Mouse (Mus musculus) ZHBTc4 (cell line): ENCODE data around the gene Crybg1.
A peak's percentile ranks its signal among the peaks of the same experiment; 100 is the strongest.

Experiments
- DNase-seq: peaks from one replicate; pipeline ENCODE4 v3.0.0-alpha.2; 2011; ENCODE audit warnings: low read depth, low spot score

Crybg1 gene

DNA sequence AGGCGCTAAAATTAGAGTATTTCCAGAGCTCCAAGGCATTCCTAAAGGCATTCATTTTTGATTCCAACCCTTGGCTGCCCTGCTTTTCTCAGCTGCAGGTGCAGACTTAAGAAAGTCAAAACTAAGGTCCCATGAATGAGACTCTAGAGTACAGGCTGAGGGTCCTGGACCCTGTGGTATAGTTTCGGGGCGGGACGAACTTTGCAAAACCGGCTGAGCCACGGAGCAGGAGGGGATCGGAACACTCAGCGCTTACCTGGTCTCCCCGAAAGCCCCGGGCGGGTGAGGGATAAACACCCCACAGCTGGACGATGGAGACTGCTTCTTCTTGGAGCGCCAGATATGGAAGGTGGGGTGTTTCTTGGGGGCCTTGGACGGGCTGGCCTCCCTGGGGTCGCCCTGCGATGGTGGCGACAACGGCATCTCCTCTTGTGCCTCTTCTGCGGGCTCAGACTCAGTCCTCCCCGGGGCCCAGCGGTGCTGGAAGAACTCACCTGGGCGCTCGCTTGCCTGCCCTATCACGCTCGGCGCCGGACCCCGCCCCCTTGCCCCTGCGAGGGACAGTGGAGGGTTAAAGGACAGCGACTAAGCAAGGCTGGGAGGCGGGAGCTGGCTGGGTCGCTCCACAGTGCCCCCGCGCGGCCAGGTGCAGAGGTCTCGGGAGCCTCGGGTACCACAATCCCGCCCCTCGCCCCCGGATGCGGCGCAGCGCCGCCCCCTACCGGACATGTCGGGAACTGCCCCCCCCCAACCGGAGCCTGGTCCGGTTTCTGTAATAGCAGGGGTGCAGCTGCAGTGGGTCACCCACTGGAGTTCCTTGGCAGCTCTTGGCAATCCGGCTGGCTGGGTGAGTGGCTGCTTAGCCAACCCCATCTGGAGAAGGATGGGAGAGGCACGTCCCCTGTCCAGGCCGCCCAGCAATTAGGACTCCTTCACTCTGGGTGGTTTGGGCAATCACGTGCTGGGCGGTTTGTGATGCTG lies at the start of gene Crybg1:
Crybg1 (minus strand) TSS at position 517 of the 981 bp plus-strand sequence.
- DNase-seq = peak; percentile 92

DNA sequence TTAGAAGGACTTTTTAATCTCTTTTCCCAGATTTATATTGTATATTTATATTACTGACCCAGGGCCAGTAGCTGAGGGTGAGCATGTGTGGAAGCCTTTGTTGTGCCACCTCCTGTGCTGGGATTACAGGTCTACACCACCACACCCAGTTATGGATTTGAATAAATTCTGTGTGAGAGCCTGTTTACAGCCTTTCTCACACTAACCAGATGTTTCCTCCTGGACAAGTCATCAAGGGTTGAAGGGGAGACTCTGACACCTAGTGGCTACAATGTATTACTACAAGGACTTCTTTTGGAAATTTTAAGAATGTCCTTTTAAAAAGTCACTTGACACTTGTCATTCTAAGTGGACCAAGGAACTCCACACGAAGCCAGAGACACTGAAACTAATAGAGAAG lies 28.7 kb upstream of the Crybg1 start:
- peak; percentile 64 for DNase-seq

DNA sequence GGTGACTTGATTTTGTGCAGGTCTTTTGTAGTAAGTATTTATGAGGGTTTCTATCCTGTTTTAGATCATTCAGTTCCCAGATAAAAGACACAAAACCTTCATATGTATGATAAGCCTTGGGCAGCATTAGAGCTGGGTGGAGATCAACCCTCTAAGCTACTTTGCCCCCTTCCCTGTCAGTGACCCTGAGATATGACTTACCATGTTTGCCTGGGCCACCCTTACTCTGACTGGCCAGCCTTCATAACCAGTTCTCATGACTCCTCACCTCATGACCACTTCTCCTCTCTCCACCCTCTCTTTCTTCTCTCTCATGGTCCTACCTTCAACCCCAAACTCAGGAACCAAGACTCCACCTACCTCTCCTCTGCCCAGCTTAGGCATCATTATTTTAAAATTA lies 27.9 kb upstream of the Crybg1 start:
- no peak for DNase-seq

DNA sequence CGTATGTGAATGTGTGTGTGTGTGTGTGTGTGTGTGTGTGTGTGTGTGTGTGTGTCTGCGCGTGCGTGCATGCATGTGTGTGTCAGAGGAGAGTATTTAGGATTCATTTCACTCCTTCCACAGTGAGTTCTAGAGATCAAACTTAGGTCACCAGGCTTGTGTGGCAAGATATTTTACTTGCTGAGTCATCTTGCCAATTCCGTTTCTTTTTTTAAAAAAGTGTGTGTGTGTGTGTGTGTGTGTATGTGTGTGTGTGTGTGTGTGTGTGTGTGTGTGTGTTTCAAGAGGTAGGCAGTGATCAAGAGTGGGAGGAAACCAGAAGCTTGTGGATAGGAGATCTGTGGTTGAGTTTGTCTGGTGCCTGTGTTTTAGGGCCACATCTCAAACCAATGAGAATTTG lies 27.5 kb upstream of the Crybg1 start:
- DNase-seq = no peak

DNA sequence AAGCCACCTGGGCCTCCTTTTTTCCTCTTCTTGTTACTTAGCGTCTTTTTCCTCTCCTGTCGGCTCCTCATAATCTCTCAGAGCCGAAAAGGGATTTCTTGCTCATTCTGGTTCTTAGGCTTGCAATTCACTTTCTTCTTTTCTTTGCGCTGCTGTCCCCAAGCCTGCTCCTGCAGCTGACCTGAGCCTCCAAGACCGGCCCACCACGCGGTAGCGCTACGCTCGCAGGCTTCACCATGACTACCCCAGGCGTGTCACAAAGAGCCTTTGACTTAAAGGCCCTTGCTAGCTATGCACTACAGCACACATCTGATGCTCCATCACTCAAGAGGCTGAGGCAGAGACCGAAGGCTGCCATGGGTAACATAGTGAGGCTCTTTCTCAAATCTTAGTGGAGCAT lies 21.5 kb upstream of the Crybg1 start:
- no peak for DNase-seq

DNA sequence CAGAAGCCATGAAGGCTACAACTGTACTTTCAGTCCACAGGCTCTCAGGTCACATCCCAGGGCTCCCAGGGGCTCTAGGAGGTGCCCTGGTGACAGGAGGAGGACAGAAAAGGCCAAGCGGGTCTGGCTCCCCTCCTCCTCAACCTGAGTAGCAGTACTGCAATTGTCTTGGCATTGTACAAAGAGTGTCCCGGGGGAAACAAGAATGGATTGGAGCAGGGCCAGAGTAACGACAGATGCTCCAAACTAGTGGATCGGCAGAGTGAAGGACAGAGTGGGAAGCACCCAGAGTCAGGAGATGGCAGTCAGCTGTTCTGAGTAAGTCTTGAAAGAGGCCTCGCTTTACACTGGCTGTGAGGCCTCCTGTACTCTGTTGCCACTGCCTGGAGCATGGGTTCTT lies 18.4 kb upstream of the Crybg1 start:
- no peak for DNase-seq

DNA sequence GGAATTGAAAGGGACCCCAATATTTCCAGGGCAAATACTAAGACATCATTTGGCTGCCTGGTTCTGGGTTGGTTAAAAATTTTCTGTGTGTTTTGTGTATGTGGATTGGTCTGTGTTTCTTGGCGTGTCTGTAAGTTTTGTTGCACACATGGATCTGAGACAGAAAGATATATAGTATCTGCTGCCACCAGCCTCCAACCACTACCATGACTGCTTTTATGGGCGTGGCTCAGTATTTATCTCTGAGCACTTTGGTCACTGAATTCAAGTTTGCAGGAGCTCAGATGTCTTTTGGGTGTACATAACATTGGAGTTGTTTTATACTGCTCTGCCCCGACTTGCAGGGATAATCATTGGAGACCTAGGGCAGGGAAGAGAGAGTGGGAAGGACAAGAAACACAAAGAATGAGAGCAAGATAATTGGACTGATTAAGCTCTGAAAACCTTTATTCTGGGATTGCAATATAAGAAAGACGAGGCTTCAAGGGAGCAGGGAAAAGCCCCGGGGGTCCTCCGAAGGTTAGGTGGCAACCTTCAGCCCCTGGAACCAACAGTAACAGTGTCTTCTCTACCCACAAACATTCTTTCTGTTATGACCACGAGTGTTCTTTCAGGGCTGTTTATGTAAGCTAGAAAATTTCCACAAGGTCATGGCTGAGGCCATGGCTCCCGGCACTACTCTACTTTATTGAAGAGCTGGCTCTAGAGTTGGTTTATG lies 15.8 kb upstream of the Crybg1 start:
- DNase-seq = no peak

DNA sequence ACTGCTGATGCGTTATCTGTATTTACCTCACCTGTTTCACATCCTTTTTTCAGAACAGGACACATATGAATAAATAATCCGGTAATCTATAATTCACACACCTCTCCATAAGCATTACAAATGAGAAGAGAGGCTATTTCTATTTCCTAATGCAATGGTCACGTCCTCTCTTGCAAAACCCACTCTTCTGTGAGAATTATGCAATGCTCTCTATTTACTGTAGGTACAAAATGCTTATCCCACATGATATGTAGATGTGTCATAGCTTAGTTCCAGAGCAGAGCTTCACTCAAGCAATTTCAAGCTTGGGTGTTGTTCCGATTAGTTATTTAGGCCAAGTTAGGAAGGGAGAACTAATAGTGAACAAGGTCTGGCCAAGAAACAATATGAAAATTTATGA lies 14.4 kb upstream of the Crybg1 start:
- no peak for DNase-seq

DNA sequence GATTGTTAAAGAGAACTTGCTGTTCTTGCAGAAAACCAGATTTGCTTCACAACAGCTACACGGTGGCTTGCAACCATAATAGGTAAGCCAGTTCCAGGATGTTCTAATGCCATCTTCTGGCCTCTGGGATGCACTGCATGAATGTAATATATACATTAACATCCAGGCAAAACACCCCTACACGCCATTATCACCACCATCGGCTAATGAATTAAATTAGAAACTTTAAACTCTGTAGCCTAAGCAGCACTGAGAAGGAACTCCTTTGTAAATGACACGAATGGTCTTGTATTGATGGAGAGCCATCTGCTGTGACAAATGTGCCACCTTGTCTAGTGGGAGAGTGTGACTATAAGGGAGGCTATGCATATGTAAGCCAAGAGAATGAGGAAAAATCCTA lies 11.5 kb upstream of the Crybg1 start:
- DNase-seq = peak; percentile 19

DNA sequence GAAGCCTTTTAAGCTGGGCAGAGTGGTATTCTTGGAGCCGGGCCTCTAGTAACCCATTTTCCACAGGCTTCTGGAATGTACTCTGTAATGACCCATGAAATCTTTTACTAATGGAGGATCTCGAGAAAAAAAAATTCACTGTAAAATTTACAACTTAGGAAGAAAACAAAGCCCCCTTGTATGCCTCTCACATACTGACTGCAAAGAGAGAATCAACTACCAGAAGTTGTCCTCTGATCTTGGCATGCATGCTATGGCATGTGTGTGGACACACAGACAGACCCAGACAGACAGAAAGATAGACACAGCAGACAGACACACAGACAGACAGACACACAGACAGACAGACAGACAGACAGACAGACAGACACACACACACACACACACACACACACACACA lies 8.8 kb upstream of the Crybg1 start:
- no peak for DNase-seq

DNA sequence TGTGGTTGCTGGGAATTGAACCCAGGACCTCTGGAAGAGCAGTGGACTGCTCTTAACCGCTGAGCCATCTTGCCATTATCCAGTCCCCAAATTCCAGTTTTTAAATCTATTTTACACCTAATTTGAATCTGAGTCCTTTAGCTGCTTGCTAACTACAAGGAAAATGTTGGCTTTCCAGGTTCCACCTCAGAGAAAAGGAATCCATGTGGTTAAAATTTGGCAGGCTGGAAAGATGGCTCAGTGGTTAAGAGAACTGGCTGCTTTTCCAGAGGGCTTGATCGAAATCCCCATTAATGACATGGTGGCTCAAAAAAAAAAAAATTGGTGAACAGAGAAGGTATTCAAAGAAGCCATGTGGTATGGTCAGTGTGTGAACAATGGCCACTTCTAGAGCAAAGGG lies 1.8 kb upstream of the Crybg1 start:
- DNase-seq = no peak

DNA sequence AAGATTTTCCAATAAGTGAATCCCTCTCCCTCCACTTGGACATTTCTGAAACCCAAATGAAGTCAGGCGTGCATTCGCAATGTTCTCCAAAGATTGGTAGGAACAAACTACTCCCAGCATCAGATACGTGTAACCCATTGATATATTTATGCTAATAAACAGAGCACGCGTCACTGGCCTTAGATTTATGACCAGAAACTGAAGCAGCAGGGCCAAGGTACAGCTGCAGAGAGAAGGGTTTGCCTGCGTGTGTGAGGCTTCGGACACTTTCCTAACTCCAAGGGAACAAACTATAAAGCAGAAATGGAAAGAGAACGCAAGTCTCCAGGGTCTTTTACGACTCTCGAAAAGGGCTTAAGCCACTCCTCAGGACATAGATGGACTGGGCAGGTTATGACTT lies 5.3 kb downstream of the Crybg1 start:
- no peak for DNase-seq

DNA sequence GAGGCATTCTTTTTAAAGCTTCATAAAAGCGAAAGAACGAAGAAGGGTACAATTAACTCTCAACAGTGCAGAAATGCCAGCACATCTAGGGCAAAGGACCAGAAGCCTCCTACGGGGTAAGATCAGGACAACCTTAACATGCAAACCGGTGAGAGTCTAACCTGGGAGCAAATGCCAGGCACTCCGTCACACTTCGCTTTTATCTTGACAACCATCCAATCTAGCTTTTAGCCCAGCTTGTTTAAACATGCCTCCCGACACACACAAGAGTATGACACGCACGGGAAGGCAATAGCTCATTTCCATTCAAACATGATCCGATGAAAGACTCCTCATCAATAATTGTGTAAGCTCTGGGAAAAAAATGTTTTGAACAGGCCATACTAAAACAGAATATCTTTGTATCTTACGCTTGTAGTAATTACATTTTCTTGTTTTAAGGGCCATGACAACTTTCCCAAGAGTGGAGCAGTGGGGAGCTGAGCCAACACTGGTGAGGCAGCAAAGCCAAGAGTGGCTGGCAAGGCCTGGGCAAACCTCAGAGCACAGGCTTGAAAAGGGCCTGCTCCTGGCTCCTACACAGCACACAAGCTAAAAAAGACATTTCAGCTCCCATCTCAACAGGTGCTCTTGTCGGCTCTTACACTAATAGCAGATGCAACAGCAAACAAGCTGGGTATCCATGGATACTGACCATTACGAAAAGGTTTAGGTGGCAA lies 10.4 kb downstream of the Crybg1 start:
- DNase-seq = no peak

DNA sequence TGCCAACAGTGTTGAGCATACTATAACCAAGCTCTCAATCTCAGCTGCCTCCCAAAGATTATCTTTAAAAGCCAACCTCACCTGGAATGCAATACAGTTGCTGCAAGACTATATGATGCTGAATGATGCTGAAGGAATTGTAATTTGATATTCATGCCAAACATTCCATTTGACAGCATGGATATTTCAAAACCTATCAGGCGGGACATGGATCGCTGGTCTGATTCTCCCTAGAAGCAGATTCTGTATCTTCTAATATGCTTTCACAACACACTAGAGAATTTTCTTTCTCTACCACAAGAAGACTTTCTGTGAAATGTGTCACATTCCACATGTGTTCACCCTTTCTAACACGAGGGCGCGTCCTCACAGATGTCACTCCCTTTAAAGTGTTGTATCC lies 22.6 kb downstream of the Crybg1 start:
- no peak for DNase-seq

DNA sequence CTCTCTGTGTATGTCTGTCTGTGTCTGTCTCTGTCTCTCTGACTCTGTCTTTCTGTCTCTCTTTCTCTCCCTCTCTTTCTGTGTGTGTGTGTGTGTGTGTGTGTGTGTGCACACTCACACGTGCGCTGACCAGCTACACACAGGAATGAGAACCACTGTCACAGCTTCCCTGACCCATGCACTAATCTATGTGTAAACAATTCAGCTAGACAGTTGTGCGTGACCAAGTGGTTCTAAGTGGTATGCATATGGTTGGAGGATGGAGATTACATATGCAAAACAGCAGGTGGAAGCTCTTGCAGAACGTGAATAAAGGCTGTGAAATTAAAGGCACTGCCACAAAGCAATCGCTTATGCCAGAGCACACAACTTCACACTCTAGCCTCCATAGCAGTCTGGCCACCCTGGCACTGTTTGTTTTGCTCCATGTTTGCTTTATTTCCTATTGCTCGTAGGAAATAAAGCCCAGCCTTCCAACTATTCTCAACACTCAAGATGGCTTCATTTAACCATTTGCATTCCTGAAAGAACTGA lies 24.2 kb downstream of the Crybg1 start:
- no peak for DNase-seq

DNA sequence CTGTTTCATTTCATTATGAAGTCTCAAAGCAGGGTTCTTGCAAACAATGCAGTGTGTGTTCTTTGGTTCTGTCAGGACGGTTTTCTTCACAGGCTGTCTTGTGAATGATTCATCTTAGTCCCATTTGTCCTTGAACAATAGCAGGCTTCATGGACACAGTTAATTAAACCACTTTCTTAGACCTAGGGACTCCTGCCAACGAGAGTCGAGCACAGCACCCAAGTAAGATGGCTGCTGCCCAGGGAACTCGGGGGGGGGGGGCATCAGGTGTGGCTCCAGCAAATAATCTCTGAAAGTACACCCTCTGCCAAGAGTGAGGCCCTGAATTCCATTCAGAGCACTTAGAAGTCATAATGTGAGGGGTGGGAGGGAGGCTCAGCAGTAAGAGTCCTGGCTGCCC lies 30.0 kb downstream of the Crybg1 start:
- no peak for DNase-seq

DNA sequence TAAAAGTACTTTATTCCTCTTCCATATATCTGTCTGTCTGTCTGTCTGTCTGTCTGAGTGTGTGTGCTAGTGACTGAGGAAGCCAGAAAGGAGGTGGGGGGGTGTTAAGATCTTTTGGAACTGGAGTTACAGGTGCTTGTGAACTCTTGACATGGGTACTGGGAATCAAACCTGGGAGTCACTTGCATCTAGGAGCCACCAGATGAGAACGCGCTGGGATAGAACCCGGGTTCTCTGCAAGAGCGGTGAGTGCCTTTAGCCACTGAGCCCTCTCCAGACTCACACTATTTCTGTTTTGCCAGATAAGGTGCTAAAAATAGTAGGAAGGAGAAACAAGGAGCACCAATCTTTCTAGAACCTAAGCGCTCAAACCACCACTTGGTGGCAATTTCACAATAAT lies 31.9 kb downstream of the Crybg1 start:
- no peak for DNase-seq

DNA sequence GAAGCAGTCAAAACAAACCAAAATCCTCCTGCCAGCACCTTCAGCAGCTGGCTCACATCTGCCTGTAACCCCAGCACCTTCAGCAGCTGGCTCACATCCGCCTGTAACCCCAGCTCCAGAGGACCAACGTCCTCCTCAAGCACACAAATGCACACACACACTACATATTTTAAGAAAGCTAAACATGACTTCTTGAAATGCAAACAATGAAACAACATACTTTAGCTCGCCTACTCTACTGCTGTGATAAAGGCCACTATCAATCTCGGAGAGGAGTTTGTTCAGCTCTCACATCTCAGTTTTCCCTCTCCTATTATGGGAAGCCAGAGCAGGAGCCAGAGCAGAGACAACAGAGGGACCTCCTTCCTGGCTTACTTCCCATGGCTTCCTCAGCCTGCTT lies 34.0 kb downstream of the Crybg1 start:
- DNase-seq = no peak

DNA sequence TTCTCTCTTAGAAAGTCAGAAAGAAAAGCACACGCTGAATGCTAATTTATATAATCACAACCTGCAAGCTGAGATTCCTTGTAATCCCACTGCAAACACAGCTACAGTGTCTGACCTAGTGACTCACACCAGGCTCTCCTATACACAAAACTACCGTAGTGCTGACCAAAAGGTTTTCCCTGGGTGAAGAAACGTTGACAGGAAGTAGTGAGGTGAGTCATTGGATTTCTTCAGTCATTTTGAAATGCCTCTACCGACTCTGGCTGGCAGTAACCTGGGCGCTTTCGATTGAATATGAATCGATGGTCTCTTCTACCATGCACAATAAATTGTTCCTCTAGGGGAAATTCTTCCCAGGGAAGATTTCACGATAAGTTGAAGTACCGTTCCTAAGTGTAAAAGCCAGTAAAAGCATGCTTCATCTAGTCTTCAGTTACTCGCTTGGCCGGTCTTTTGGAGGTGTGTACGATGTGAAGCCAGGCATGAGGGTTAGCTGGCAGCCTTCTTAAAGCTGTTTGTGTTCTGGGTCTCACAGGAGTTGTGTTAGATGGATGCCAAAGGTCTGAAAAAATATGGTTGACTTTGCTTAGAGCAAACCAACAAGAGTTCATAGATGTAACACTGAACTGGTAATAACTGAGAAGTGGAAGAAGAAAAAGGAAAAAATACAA lies 36.5 kb downstream of the Crybg1 start:
- DNase-seq = no peak

DNA sequence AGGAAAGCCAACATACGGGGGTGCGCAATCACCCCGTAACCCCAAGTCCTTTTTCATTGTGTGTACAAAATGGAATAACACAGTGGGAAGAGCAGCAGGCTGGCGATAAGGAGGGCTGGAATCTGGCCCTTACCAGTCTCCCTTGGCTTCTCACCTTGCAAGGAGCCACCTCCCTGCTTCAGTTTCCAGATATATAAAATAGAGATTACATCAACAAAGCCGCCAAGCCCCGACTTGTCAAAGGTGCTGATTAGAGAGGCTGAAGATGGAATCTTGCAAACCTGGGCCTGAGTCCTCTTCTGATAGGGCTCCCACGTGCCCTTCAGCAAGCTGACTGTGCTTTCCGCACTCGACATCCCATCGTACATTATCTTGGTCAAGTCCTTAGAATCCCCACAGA lies 37.5 kb downstream of the Crybg1 start:
- no peak for DNase-seq

DNA sequence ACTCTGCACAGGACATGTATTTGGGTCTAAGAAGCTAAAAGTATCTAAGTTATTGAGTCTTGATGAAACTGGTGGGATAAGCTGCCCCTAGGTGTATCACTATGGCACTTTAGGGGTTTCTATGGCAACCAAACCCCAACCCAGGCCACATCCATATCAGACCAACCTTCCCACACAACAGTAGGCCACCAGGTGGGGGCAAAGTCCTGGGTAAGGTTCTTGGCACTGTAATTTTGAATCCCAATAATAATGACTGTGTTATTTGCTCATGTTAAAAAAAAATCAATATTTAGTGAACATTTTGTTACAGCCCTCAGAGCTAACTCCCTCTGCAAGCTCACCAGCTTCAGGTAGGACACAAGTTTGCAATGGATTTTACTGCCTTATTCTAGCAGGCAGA lies 38.2 kb downstream of the Crybg1 start:
- DNase-seq = no peak

DNA sequence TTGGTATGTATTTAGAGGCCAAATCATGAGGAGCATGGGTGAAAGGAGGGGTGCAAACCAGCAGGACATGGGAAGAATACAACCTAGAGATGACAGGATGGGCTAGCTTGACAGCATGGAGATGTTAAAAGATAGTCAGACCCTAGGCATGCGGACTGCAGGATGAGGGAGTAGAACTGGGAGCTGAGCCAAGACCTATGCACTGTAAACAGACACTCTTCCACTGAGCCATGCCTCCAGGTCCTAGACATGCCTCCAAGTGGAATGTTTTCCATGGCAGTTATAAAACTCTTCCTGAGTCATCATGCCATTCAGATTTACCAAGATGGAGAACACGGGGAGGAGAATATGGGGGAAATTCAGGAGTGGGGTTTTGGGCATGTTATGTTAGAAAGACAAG lies 53.9 kb downstream of the Crybg1 start:
- DNase-seq = no peak
